Mouse (Mus musculus): ENCODE data around the gene Ghsr. TPM values are rescaled to one million over a fixed set of nuclear protein-coding genes. Genes with fewer than 3 reads are reported as not detected.
"Not testable (repeated sequence)": the region's sequence is repeated elsewhere in the genome, so short reads cannot be mapped to it uniquely, and the experiment has no call there.

Gene Ghsr
- polyA plus RNA-seq, 1 experiment from 2014 or later: not detected

DNA sequence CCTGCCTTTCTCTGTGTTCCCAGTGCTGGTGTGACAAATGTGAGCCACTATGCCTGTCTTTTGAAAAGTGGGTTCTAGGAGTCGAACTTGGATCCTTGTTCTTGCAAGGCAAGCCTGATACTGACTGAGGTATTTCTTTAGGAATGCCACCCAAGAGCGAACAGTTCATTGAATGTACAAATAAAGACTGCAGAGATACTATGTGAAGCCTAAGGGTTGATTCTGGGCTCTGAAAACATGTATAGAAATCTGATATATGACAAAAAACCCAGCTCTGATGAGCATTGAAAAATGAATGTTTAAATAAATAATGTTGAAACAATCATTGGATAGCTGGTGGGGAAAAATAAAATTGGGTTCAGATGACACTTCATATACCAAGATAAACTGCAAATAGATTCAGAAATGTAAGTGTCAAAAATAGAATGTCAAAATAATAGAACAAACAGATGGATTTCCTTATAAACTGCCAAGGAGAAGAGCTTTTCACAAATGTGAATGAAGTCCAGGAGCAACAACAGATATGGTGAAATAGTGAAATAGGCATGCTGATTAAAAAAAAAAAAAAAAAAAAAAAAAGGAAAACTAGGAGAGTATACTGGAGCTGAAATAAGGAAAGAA, 11.9 kb upstream of the Ghsr start:
- H3K9ac ChIP-seq: no peak overlapping the region
- H3K4me1 ChIP-seq (replicated peaks): no peaks in the 10 kb centered on the region
- H3K27me3 ChIP-seq (replicated peaks): no peaks in the 10 kb centered on the region
- H3K4me3 ChIP-seq: no peak overlapping the region
- 76% methylated on average over 2 of the region's 2 CpGs for WGBS
- H3K27ac ChIP-seq (ENCODE audit: poor library complexity, severe bottlenecking): no peak overlapping the region
- H3K4me2 ChIP-seq: no peak overlapping the region
- no peaks in the 10 kb centered on the region for H3K36me3 ChIP-seq
- no peak for ATAC-seq (ENCODE audit: insufficient number of reproducible peaks, low FRiP score)
- H3K9me3 ChIP-seq (replicated peaks): peaks cover 4% of the 10 kb centered on the region; the same call in 1 of the 2 replicates

DNA sequence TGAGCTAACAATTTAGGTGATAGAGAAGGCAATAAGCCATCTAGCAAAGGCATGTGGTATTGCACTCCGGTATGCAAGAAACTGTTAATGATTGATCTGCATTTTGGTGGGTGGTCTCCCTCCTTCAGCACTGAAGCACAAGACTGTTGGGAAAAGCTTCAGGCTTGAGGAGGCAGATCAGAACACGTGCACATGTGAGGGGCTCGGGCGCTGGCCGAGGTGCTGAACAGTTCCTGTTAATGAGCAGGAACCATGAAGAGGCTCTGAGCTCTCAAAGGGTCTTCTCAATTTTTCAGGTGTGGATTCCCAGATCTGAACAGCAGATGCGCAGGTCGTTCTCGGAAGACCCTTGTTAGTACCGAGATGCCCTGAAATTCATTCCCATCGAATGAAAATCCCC, 1.0 kb upstream of the Ghsr start:
- Histone ChIP-seq H3K36me3 (no peaks in the 10 kb centered on the region), H3K27me3 (replicated peaks) (peaks cover 55% of the 10 kb centered on the region), H3K9me3 (replicated peaks) (no peaks in the 10 kb centered on the region), H3K4me1 (replicated peaks) (peaks cover 14% of the 10 kb centered on the region), H3K4me2 (no peak overlapping the region), H3K4me3 (no peak overlapping the region), H3K9ac (no peak overlapping the region), H3K27ac (ENCODE audit: poor library complexity, severe bottlenecking) (no peak overlapping the region)
- ATAC-seq (ENCODE audit: insufficient number of reproducible peaks, low FRiP score): no peak
- 5% methylated on average over 10 of the region's 10 CpGs for whole genome bisulfite sequencing

DNA sequence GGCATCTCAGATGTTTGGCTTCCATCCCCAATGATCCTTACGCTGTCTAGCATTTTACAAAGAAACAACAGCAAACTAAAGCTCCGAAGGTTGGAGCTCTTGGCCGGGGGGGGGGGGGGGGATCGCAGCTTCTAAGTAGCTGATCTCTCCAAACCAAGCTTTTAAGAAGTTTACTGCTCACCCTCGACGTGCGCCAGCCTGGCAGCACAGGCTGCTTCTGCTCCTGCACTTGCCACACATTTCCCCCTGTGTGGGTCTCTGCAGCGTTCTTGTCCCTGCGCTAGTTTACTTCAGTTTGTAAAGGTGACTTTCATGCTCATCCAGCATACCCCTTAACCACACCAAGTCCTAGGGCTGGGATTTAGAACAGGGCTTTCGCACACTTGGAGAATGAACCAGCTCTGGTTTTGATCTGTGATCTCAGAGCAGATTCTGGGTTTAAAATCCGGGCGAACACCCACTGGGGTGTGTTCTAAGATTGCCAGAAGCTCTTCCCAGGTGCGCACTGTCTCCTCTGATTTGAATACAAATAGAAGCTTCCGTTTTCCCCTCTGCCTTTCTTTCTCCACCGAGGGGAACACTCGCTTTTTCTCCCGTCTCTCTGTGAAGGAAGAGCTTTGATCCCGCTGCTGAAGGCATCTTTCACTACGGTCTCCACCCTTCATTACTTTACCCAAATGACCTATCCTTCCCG, 422 bp upstream of the Ghsr start:
- no peaks in the 10 kb centered on the region for H3K9me3 ChIP-seq (replicated peaks)
- H3K4me2 ChIP-seq: peak overlapping the region; percentile 53; the same call in 1 of the 2 replicates
- H3K4me3 ChIP-seq: 0 out of 2 replicates have a peak overlapping the region, but pooled peaks have one; percentile 27
- no peak for ATAC-seq (ENCODE audit: insufficient number of reproducible peaks, low FRiP score)
- no peaks in the 10 kb centered on the region for H3K36me3 ChIP-seq
- peaks cover 14% of the 10 kb centered on the region for H3K4me1 ChIP-seq (replicated peaks)
- WGBS: 6% methylated on average over 20 of the region's 20 CpGs
- H3K27ac ChIP-seq (ENCODE audit: poor library complexity, severe bottlenecking): no peak overlapping the region
- H3K27me3 ChIP-seq (replicated peaks): peaks cover 57% of the 10 kb centered on the region
- no peak overlapping the region for H3K9ac ChIP-seq

DNA sequence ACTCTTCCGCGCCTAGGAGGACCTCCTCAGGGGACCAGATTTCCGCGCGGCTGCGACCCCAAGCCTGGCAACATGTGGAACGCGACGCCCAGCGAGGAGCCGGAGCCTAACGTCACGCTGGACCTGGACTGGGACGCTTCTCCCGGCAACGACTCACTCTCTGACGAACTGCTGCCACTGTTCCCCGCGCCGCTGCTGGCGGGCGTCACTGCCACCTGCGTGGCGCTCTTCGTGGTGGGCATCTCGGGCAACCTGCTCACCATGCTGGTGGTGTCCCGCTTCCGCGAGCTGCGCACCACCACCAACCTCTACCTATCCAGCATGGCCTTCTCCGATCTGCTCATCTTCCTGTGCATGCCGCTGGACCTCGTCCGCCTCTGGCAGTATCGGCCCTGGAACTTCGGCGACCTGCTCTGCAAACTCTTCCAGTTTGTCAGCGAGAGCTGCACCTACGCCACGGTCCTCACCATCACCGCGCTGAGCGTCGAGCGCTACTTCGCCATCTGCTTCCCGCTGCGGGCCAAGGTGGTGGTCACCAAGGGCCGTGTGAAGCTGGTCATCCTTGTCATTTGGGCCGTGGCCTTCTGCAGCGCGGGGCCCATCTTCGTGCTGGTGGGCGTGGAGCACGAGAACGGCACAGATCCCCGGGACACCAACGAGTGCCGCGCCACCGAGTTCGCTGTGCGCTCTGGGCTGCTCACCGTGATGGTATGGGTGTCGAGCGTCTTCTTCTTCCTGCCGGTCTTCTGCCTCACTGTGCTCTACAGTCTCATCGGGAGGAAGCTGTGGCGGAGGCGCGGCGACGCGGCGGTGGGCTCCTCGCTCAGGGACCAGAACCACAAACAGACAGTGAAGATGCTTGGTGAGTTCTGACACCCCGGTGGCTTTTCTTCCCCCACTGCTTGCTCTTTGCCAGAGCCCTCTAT, 837 bp downstream of the Ghsr start:
- Histone ChIP-seq H3K27me3 (replicated peaks) (peaks cover 61% of the 10 kb centered on the region), H3K4me1 (replicated peaks) (peaks cover 14% of the 10 kb centered on the region), H3K4me2 (peak overlapping the region; percentile 53), H3K4me3 (peak overlapping the region; percentile 27), H3K27ac (ENCODE audit: poor library complexity, severe bottlenecking) (no peak overlapping the region), H3K9ac (no peak overlapping the region), H3K9me3 (replicated peaks) (no peaks in the 10 kb centered on the region), H3K36me3 (no peaks in the 10 kb centered on the region)
- 3% methylated on average over 77 of the region's 77 CpGs for WGBS
- ATAC-seq (ENCODE audit: insufficient number of reproducible peaks, low FRiP score): no peak

DNA sequence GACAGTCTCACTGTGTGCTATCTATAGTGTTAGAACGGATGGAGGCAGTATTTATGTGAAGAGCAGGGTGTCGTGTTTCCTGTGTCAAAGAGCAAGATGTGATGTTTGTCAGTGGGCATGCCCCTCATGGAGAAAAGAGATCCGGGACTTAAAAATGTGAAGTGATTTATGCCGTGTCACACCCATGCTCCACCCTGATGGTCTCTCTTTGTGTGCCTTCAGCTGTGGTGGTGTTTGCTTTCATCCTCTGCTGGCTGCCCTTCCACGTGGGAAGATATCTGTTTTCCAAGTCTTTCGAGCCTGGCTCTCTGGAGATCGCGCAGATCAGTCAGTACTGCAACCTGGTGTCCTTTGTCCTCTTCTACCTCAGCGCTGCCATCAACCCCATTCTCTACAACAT, 3.2 kb downstream of the Ghsr start:
- Histone ChIP-seq H3K9me3 (replicated peaks) (no peaks in the 10 kb centered on the region), H3K9ac (no peak overlapping the region), H3K4me1 (replicated peaks) (peaks cover 14% of the 10 kb centered on the region), H3K4me2 (no peak overlapping the region), H3K27me3 (replicated peaks) (peaks cover 63% of the 10 kb centered on the region), H3K4me3 (no peak overlapping the region), H3K36me3 (no peaks in the 10 kb centered on the region), H3K27ac (ENCODE audit: poor library complexity, severe bottlenecking) (no peak overlapping the region)
- ATAC-seq (ENCODE audit: insufficient number of reproducible peaks, low FRiP score): no peak
- 53% methylated on average over 9 of the region's 9 CpGs for WGBS

DNA sequence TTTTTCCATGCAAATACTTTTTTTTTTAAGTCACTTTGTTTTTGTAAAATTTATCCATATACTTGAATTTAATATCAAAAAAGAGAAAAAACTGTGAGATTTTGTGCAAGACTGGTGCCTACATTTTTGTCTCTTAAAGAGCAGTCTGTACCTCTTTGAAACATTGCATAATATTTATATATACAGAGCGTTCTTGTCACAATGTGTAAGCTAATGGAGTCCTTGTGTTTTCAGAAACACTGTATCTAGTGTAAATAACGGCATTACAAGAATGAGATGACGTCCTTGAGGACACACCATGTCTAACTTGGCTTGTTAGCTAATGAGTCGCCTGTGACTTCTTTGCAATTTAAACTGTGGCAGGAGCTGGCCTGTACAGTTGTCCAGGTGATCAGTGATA, 6.8 kb downstream of the Ghsr start:
- H3K9ac ChIP-seq: no peak overlapping the region
- ATAC-seq (ENCODE audit: insufficient number of reproducible peaks, low FRiP score): no peak
- no peak overlapping the region for H3K4me3 ChIP-seq
- H3K27ac ChIP-seq (ENCODE audit: poor library complexity, severe bottlenecking): no peak overlapping the region
- 60% methylated on average over 4 of the region's 4 CpGs for WGBS
- H3K36me3 ChIP-seq: no peaks in the 10 kb centered on the region
- peaks cover 29% of the 10 kb centered on the region for H3K27me3 ChIP-seq (replicated peaks)
- H3K9me3 ChIP-seq (replicated peaks): no peaks in the 10 kb centered on the region
- H3K4me1 ChIP-seq (replicated peaks): no peaks in the 10 kb centered on the region
- no peak overlapping the region for H3K4me2 ChIP-seq

DNA sequence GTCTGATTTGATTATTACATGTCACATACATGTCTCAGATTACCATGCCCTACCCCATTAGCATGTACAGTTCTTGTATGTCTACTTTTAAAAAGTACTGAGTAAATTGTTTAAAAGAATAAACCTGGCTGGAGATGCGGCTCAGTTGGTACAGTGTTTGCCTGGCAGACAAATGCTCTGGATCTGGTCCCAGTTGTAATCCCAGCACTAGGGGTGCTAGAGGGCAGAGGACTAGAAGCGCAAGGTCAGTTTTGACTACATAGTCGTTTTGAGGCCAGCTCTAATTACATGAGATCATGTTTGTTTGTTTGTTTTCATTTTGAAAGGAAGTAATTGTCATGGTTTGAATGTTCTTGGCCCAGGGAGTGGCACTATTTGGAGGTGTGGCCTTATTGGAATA, 13.7 kb downstream of the Ghsr start:
- no peak for ATAC-seq (ENCODE audit: insufficient number of reproducible peaks, low FRiP score)
- Histone ChIP-seq H3K27me3 (replicated peaks) (no peaks in the 10 kb centered on the region), H3K36me3 (no peaks in the 10 kb centered on the region), H3K4me3 (no peak overlapping the region), H3K9ac (no peak overlapping the region), H3K4me2 (no peak overlapping the region), H3K4me1 (replicated peaks) (no peaks in the 10 kb centered on the region), H3K27ac (ENCODE audit: poor library complexity, severe bottlenecking) (no peak overlapping the region), H3K9me3 (replicated peaks) (no peaks in the 10 kb centered on the region)
- 66% methylated on average over 3 of the region's 3 CpGs for WGBS

DNA sequence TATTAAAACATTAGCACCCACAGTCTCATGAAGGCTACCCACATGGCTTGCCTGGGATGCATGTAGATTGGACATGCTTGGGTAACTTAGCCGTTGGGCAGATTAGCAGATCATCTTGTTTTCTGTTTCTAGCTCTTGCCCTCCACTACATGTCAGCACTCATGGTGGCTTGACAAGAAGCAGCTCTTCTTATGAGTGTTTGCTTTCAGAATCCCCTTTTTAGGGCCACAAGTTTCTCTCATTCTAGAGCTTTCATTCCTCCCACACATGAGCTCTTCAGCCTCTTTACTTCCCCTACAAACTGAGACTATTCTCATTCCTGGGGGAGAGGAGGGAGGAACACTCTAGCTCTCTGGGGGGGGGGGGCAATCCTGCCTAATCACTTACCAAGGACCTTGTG, 18.8 kb downstream of the Ghsr start:
- Histone ChIP-seq H3K27ac (ENCODE audit: poor library complexity, severe bottlenecking) (no peak overlapping the region), H3K9ac (no peak overlapping the region), H3K4me2 (no peak overlapping the region), H3K36me3 (no peaks in the 10 kb centered on the region), H3K9me3 (replicated peaks) (no peaks in the 10 kb centered on the region), H3K4me1 (replicated peaks) (no peaks in the 10 kb centered on the region), H3K27me3 (replicated peaks) (no peaks in the 10 kb centered on the region), H3K4me3 (no peak overlapping the region)
- 34% methylated on average over 1 of the region's 1 CpGs for WGBS
- ATAC-seq (ENCODE audit: insufficient number of reproducible peaks, low FRiP score): no peak

DNA sequence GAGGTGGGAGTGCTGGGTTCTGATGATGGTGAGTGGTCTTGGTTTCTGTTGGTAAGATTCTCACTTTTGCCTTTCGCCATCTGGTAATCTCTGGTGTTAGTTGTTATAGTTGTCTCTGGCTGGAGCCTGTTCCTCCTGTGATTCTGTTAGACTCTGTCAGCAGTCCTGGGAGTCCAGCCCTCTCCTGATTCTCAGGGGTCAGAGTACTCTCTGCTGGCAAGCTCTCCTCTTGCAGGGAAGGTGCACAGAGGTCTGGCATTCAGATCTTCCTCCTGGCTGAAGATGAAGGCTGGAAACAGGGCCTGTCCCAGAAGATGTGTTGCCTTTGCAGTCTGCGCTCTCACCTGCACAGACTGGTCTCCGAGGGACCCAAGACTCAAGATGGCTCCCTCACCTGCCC, 29.8 kb downstream of the Ghsr start:
- not testable (repeated sequence) for H3K4me2 ChIP-seq; H3K4me1 ChIP-seq (replicated peaks); H3K4me3 ChIP-seq; H3K36me3 ChIP-seq; H3K9me3 ChIP-seq (replicated peaks); H3K27ac ChIP-seq (ENCODE audit: poor library complexity, severe bottlenecking); ATAC-seq (ENCODE audit: insufficient number of reproducible peaks, low FRiP score); H3K9ac ChIP-seq; H3K27me3 ChIP-seq (replicated peaks)
- WGBS: 93% methylated on average over 3 of the region's 3 CpGs

DNA sequence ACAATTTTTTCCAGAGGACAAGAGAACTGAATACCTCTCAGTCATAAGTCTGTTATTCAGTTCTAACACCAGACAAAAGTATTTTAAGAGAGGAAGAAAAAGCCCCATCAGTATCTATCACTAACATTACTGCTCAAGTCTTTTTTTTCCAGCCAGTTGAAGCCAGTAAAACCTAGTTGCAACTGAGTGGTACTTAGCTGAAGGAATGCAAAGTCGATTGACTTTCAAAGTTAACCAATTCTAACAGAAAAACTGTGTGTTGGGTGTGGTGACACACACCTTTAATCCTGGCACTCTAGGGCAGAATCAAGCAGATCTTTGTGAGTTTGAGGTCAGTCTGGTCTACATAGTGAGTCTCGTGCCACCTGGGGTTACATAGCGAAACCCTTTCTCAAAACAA, 35.3 kb downstream of the Ghsr start:
- Histone ChIP-seq H3K36me3 (no peaks in the 10 kb centered on the region), H3K4me2 (no peak overlapping the region), H3K9me3 (replicated peaks) (no peaks in the 10 kb centered on the region), H3K4me1 (replicated peaks) (0 out of 2 replicates have a peak, but pooled peaks cover 4% of the 10 kb centered on the region), H3K4me3 (no peak overlapping the region), H3K27me3 (replicated peaks) (no peaks in the 10 kb centered on the region), H3K27ac (ENCODE audit: poor library complexity, severe bottlenecking) (no peak overlapping the region), H3K9ac (no peak overlapping the region)
- ATAC-seq (ENCODE audit: insufficient number of reproducible peaks, low FRiP score): no peak
- 79% methylated on average over 3 of the region's 3 CpGs for WGBS

DNA sequence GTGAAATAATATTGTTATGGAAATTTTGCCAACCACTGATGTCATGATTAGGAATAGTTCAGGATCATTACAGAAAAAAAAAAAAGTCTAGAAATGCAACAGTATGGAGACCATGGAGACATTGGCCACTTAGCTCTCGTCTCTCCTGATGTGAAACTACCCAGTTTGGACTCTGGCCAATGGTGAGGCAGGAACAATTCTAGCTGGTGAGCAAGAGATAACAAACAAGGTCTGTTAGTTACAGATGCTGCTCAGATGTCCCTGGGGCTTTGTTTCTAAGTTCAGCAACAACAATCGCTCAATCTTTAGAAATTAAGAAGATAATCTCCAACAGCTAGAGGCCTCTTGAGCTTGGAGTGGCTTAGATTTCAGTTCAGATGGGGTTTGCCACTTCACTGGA, 37.4 kb downstream of the Ghsr start:
- 40% methylated on average over 2 of the region's 2 CpGs for WGBS
- ATAC-seq (ENCODE audit: insufficient number of reproducible peaks, low FRiP score): no peak
- Histone ChIP-seq H3K36me3 (no peaks in the 10 kb centered on the region), H3K9ac (no peak overlapping the region), H3K27me3 (replicated peaks) (no peaks in the 10 kb centered on the region), H3K4me3 (no peak overlapping the region), H3K27ac (ENCODE audit: poor library complexity, severe bottlenecking) (no peak overlapping the region), H3K4me1 (replicated peaks) (0 out of 2 replicates have a peak, but pooled peaks cover 4% of the 10 kb centered on the region), H3K9me3 (replicated peaks) (no peaks in the 10 kb centered on the region), H3K4me2 (no peak overlapping the region)

Data from heart, embryonic 12.5 days (tissue).